Mouse (Mus musculus) lung, postnatal 0 days (tissue): ENCODE data around the gene Oaf.

Experiments used
- CTCF ChIP-seq: IDR thresholded peaks from 2 replicates; pipeline ENCODE4 v1.5.1; 2016; ENCODE audit warnings: antibody characterized with exemption, mild to moderate bottlenecking
- EP300 ChIP-seq: IDR thresholded peaks from 2 replicates; pipeline ENCODE4 v1.6.1; 2016; ENCODE audit warnings: antibody characterized with exemption, mild to moderate bottlenecking, control low read depth

- TF ChIP-seq CTCF (no peak), EP300 (no peak)
Observed at GRCm38 (mm10) chr9:43246738-43247180, 7.0 kb upstream of the Oaf start.
